Comparison of ENCODE assay signal across 1 mouse cellular context in the genomic region with DNA sequence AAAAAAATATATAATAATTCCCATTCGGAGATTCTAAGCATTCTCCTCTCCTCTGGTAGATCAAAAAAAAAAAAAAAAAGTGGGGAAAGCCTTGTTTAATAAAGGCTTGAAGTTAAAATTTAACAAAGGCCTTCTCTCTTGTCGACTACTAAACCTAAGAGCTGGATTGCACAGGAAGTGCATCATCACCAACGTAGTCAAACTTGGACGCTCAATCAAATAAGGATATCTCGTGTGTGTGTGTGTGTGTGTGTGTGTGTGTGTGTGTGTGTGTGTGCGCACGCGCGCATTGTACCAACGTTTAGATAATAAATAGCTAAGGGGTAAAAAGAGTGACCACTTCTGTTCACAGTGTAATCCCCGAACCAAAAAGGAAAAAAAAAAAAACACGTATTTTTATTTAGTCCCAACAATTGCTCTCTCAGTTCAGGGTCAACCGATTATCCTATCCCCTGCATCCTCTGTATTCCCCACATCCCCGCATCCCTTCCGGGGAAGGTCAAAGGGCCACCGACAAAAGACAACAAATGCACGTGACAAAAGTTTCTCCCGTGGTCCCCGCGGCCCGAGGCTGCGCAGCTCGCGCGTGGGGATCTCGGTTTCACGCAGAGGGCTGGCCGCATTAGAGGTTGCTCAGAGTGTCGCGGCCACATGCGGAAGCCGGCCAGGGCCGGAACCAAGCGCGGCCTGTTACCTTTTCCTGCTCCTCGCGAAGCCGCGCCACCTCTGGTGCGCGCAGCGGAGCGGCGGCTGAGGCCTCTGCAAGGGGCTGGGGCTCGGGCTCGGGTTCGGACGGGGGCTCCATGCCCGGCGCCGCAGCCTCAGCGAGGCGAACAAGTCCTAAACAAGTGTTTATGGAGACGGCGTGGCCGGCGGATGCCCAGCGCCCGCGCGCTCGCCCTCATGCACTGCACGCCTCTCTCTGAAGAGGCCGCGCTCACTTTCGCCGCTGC.
TF ChIP-seq lines count a peak whose summit lies in the region.

No protein-coding gene starts in this region.

TF ChIP-seq in MEL, 35 proteins besides CTCF, POLR2A, EP300 and RAD21 (continued from another document):
- peak; percentile 44 for TF ChIP-seq NELFE (IDR thresholded peaks at IDR 0.05; ENCODE audit: low read depth, low read length)
- no peak for TF ChIP-seq USF2 (IDR thresholded peaks at IDR 0.05; ENCODE audit: borderline replicate concordance in 1 of 2, insufficient read depth in 1 of 2, low read depth in 1 of 2, low read length in 2 of 2)
- TF ChIP-seq TBP (IDR thresholded peaks at IDR 0.05; ENCODE audit: low read depth, low read length), result peak; percentile 77
- TF ChIP-seq ZKSCAN1 (IDR thresholded peaks at IDR 0.05; ENCODE audit: low read depth, low read length), result no peak
